Mouse (Mus musculus) thymus, postnatal 36 days (tissue): Measurements from ENCODE around the gene Hbb-y.
"Not testable (repeated sequence)": the region's sequence is repeated elsewhere in the genome, so short reads cannot be mapped to it uniquely, and the experiment has no call there.

ENCODE experiments used
- DNase-seq, 2 experiments: peaks; one replicate each; pipeline ENCODE4 v3.0.0; 2022; ENCODE audit warnings: mixed read lengths in 2 of 2

Gene Hbb-y

GRCm38 (mm10) chr7:103812174-103812573, 40.8 kb downstream of the Hbb-y start:
- DNase-seq: no peak

- DNase-seq: no peak
These were observed 41.7 kb downstream of the Hbb-y start for GRCm38 (mm10) chr7:103811223-103811845.

- DNase-seq: no peak
These were observed 42.3 kb downstream of the Hbb-y start for GRCm38 (mm10) chr7:103810746-103811145.

DNA sequence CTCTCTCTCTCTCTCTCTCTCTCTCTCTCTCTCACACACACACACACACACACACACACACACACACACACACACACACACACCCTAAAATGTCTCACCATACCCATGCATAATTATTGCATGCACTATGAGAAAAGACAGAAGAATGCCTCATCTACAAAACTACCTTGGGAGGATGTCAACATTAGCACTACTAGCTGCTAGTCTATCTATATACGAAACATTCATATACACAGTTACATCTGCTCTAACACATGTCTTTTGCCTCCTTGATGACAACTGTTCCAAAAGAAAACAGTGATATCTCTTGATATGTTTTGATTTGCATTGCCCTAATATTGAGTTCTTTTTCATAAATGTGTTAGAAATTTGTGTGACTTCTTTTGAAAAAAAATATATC, 42.7 kb downstream of the Hbb-y start:
- DNase-seq: no peak

- DNase-seq: no peak
These were observed 43.2 kb downstream of the Hbb-y start for GRCm38 (mm10) chr7:103809801-103810155.

- DNase-seq: no peak
These were observed 43.8 kb downstream of the Hbb-y start for GRCm38 (mm10) chr7:103808971-103809800.

DNA sequence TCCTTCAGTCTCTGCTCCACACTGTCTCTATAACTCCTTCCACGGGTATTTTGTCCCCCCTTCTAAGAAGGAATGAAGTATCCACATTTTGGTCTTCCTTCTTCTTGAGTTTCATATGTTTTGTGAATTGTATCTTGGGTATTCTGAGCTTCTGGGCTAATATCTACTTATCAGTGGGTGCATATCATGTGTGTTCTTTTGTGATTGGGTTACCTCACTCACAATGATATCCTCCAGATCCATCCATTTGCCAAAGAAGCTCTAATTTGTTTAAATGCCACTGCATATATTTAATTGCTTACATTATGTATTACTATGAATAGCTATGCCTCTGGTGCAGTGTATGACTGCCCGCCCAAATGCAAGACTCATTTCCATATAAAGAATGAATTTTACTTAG, 44.9 kb downstream of the Hbb-y start:
- DNase-seq: not testable (repeated sequence)

- no peak for DNase-seq
These were observed 46.2 kb downstream of the Hbb-y start for GRCm38 (mm10) chr7:103806856-103807255.
